Mouse (Mus musculus) spleen, adult 2 months (tissue): ENCODE measurements around the gene C1qa. TPM values are rescaled to one million over a fixed set of nuclear protein-coding genes. Genes with fewer than 3 reads are reported as not detected.

Source experiments
- DNase-seq, 2 experiments: peaks; one replicate each; pipeline versions ENCODE4 v3.0.0 to v3.0.0-alpha.2; 2012 to 2021; ENCODE audit warnings: low spot score in 2 of 2, low read depth in 1 of 2
- H3K27ac ChIP-seq: fragments of 200-500 bp; 2 replicates; pipeline ENCODE4 v1.5.1; 2012; ENCODE audit warnings: low read length, inconsistent platforms; ENCODE audit not compliant: insufficient read depth
- H3K27me3 ChIP-seq: fragments of 200-500 bp; 2 replicates; pipeline ENCODE4 v1.6.1; 2012; ENCODE audit warnings: mild to moderate bottlenecking, moderate library complexity, low read length, inconsistent platforms; ENCODE audit not compliant: control insufficient read depth, insufficient read depth
- H3K36me3 ChIP-seq: fragments of 200-500 bp; 2 replicates; pipeline ENCODE4 v1.6.1; 2012; ENCODE audit warnings: mild to moderate bottlenecking, low read length, inconsistent platforms; ENCODE audit not compliant: control insufficient read depth, insufficient read depth
- H3K4me1 ChIP-seq: fragments of 200-500 bp; 2 replicates; pipeline ENCODE4 v1.6.1; 2011; ENCODE audit warnings: inconsistent platforms; ENCODE audit not compliant: control insufficient read depth, insufficient read depth, insufficient read length
- H3K4me3 ChIP-seq: fragments of 200-500 bp; 2 replicates; pipeline ENCODE4 v1.5.1; 2011; ENCODE audit warnings: mild to moderate bottlenecking, inconsistent platforms; ENCODE audit not compliant: insufficient read depth, insufficient read length; ENCODE audit errors: extremely low read depth
- CTCF ChIP-seq: fragments of 200-500 bp; IDR thresholded peaks from 2 replicates; pipeline ENCODE4 v1.5.1; 2011; ENCODE audit warnings: mild to moderate bottlenecking, inconsistent platforms; ENCODE audit not compliant: insufficient read depth, insufficient read length, insufficient replicate concordance; ENCODE audit errors: extremely low read depth
- POLR2A ChIP-seq: fragments of 200-500 bp; IDR thresholded peaks from 2 replicates; pipeline ENCODE4 v1.6.1; 2011; ENCODE audit warnings: low read depth, low read length, inconsistent platforms
- WGBS: fragments of 180-500 bp; shearing (Covaris S2); methylation state at CpG from one replicate; pipeline ENCODE4 v1.1.7; 2018; 5-methylcytosine and 5-hydroxymethylcytosine counted together
- polyA plus RNA-seq: library from polyadenylated mRNA; depleted of rRNA; stranded (reverse); fragments of >200 nt; gene quantifications from 2 replicates; pipeline ENCODE4 v1.2.3, GENCODE M21; 2012

C1qa gene
- polyA plus RNA-seq, 1 experiment = 227 TPM

- no peaks in the 10 kb centered on the region for H3K27me3 ChIP-seq
- TF ChIP-seq POLR2A = no peak
- no peak for TF ChIP-seq CTCF
- H3K27ac ChIP-seq = no peak overlapping the region
- 73% methylated on average over 2 of the region's 2 CpGs for WGBS
- H3K36me3 ChIP-seq = no peaks in the 10 kb centered on the region
- no peak for DNase-seq
- no peaks in the 10 kb centered on the region for H3K4me1 ChIP-seq
- H3K4me3 ChIP-seq = no peak overlapping the region
These were observed 36.2 kb downstream of the C1qa start for GRCm38 (mm10) chr4:136862411-136862810.

- Histone ChIP-seq H3K4me1 (no peaks in the 10 kb centered on the region), H3K36me3 (no peaks in the 10 kb centered on the region), H3K4me3 (no peak overlapping the region), H3K27me3 (no peaks in the 10 kb centered on the region), H3K27ac (no peak overlapping the region)
- WGBS = 56% methylated on average over 17 of the region's 17 CpGs
- no peak for DNase-seq
- TF ChIP-seq CTCF (no peak), POLR2A (no peak)
These were observed 36.8 kb downstream of the C1qa start for GRCm38 (mm10) chr4:136861806-136862205.

- DNase-seq = no peak
- Histone ChIP-seq H3K27ac (no peak overlapping the region), H3K4me3 (no peak overlapping the region), H3K27me3 (no peaks in the 10 kb centered on the region), H3K4me1 (no peaks in the 10 kb centered on the region), H3K36me3 (no peaks in the 10 kb centered on the region)
- 84% methylated on average over 7 of the region's 7 CpGs for WGBS
- TF ChIP-seq POLR2A = no peak
- TF ChIP-seq CTCF = peak; percentile 23; the same call in 1 of the 2 replicates
These were observed 38.6 kb downstream of the C1qa start for GRCm38 (mm10) chr4:136860022-136860421.

- TF ChIP-seq CTCF (no peak), POLR2A (no peak)
- H3K36me3 ChIP-seq = no peaks in the 10 kb centered on the region
- WGBS = 54% methylated on average over 6 of the region's 6 CpGs
These were observed 43.5 kb downstream of the C1qa start for GRCm38 (mm10) chr4:136855081-136855480.

GRCm38 (mm10) chr4:136852989-136853388, 45.6 kb downstream of the C1qa start:
- Histone ChIP-seq H3K4me1 (no peaks in the 10 kb centered on the region), H3K27me3 (no peaks in the 10 kb centered on the region), H3K27ac (no peak overlapping the region), H3K4me3 (no peak overlapping the region), H3K36me3 (no peaks in the 10 kb centered on the region)
- no peak for TF ChIP-seq POLR2A
- TF ChIP-seq CTCF = no peak
- 88% methylated on average over 12 of the region's 12 CpGs for WGBS
- no peak for DNase-seq

More at GRCm38 (mm10) chr4:136855081-136855480, 43.5 kb downstream of the C1qa start:
- Histone ChIP-seq H3K4me3 (no peak overlapping the region), H3K27ac (no peak overlapping the region), H3K27me3 (no peaks in the 10 kb centered on the region), H3K4me1 (no peaks in the 10 kb centered on the region)
- no peak for DNase-seq

- TF ChIP-seq POLR2A = no peak
- TF ChIP-seq CTCF = no peak
- no peak for DNase-seq
- Histone ChIP-seq H3K36me3 (no peaks in the 10 kb centered on the region), H3K27ac (no peak overlapping the region), H3K4me1 (no peaks in the 10 kb centered on the region), H3K27me3 (no peaks in the 10 kb centered on the region), H3K4me3 (no peak overlapping the region)
- 78% methylated on average over 5 of the region's 5 CpGs for WGBS
These were observed 46.5 kb downstream of the C1qa start for GRCm38 (mm10) chr4:136852119-136852518.

- H3K4me1 ChIP-seq = no peaks in the 10 kb centered on the region
- no peak overlapping the region for H3K27ac ChIP-seq
- no peaks in the 10 kb centered on the region for H3K36me3 ChIP-seq
- no peak overlapping the region for H3K4me3 ChIP-seq
- H3K27me3 ChIP-seq = no peaks in the 10 kb centered on the region
- TF ChIP-seq POLR2A (no peak), CTCF (no peak)
- 74% methylated on average over 4 of the region's 4 CpGs for WGBS
- DNase-seq = no peak
These were observed 50.0 kb downstream of the C1qa start for GRCm38 (mm10) chr4:136848565-136848964.
